Mouse (Mus musculus): ENCODE measurements around the gene Sema4g.

- no peak for TF ChIP-seq CTCF (IDR thresholded peaks at IDR 0.05; ENCODE audit: low read depth, low read length)
- no peak for TF ChIP-seq TAL1 (conservative IDR thresholded peaks at IDR 0.05; ENCODE audit: low read depth, low read length)
Measured at GRCm38 (mm10) chr19:45028746-45029145, 39.8 kb downstream of the Sema4g start.

Data from G1E (cell line).